Mouse (Mus musculus) myocyte (in vitro differentiated cells): ENCODE measurements around the gene Resp18. TPM values are rescaled to one million over a fixed set of nuclear protein-coding genes. Genes with fewer than 3 reads are reported as not detected.
A peak's percentile ranks its signal among the peaks of the same experiment; 100 is the strongest.

ENCODE experiments used
- H3K27me3 ChIP-seq: one replicate; pipeline ENCODE4 v1.6.1; 2011; ENCODE audit not compliant: control insufficient read depth, insufficient read depth, insufficient read length
- H3K36me3 ChIP-seq: one replicate; pipeline ENCODE4 v1.6.1; 2011; ENCODE audit not compliant: control insufficient read depth, insufficient read depth
- H3K4me2 ChIP-seq: one replicate; pipeline ENCODE4 v1.6.1; 2011; ENCODE audit warnings: low read depth, control low read depth
- H3K4me3 ChIP-seq: one replicate; pipeline ENCODE4 v1.5.1; 2011; ENCODE audit warnings: mild to moderate bottlenecking, control low read depth, moderate library complexity
- H3K79me2 ChIP-seq: one replicate; pipeline ENCODE4 v1.6.1; 2011; ENCODE audit not compliant: control insufficient read depth, insufficient read depth
- H3ac ChIP-seq: one replicate; pipeline ENCODE4 v1.6.1; 2011; ENCODE audit not compliant: control insufficient read depth, insufficient read length
- CEBPB ChIP-seq: IDR thresholded peaks from 2 replicates; pipeline ENCODE4 v1.6.1; 2011; ENCODE audit warnings: mild to moderate bottlenecking, moderate library complexity; ENCODE audit not compliant: poor library complexity, insufficient read depth, severe bottlenecking
- E2F4 ChIP-seq: IDR thresholded peaks from one replicate; pipeline ENCODE4 v1.6.1; 2011; ENCODE audit warnings: mild to moderate bottlenecking, control low read depth, moderate library complexity; ENCODE audit not compliant: insufficient read depth
- MAX ChIP-seq: IDR thresholded peaks from one replicate; pipeline ENCODE4 v1.6.1; 2011; ENCODE audit warnings: low read depth, mild to moderate bottlenecking, control low read depth
- MYOD1 ChIP-seq, 3 experiments: IDR thresholded peaks; one replicate each; pipeline ENCODE4 v1.6.1; 2011; ENCODE audit warnings: control low read depth in 2 of 3, low read depth in 2 of 3, mild to moderate bottlenecking in 2 of 3, moderate library complexity in 1 of 3; ENCODE audit not compliant: insufficient read length in 2 of 3, control insufficient read depth in 1 of 3
- MYOG ChIP-seq, 3 experiments: IDR thresholded peaks; one replicate each; pipeline ENCODE4 v1.6.1; 2011; ENCODE audit warnings: control low read depth in 2 of 3, low read depth in 2 of 3, mild to moderate bottlenecking in 2 of 3; ENCODE audit not compliant: insufficient read length in 2 of 3, control insufficient read depth in 1 of 3, insufficient read depth in 1 of 3
- POLR2A ChIP-seq: IDR thresholded peaks from one replicate; pipeline ENCODE4 v1.6.1; 2011; ENCODE audit warnings: low read depth, mild to moderate bottlenecking, control low read depth, moderate library complexity; ENCODE audit not compliant: insufficient read length
- POLR2AphosphoS2 ChIP-seq: IDR thresholded peaks from one replicate; pipeline ENCODE4 v1.6.1; 2011; ENCODE audit warnings: low read depth, control low read depth; ENCODE audit not compliant: insufficient read length
- REST ChIP-seq: IDR thresholded peaks from one replicate; pipeline ENCODE4 v1.6.1; 2011; ENCODE audit warnings: mild to moderate bottlenecking, control low read depth, moderate library complexity; ENCODE audit not compliant: insufficient read depth, insufficient read length
- SRF ChIP-seq: IDR thresholded peaks from one replicate; pipeline ENCODE4 v1.6.1; 2011; ENCODE audit warnings: low read depth; ENCODE audit not compliant: control insufficient read depth, insufficient read length
- TCF12 ChIP-seq: IDR thresholded peaks from one replicate; pipeline ENCODE4 v1.6.1; 2011; ENCODE audit warnings: mild to moderate bottlenecking, control low read depth; ENCODE audit not compliant: poor library complexity, insufficient read depth, severe bottlenecking
- TCF3 ChIP-seq: IDR thresholded peaks from one replicate; pipeline ENCODE4 v1.6.1; 2011; ENCODE audit warnings: low read depth, control low read depth; ENCODE audit not compliant: insufficient read length
- USF1 ChIP-seq: IDR thresholded peaks from one replicate; pipeline ENCODE4 v1.6.1; 2011; ENCODE audit warnings: low read depth, mild to moderate bottlenecking, control low read depth, moderate library complexity
- polyA plus RNA-seq: library from polyadenylated mRNA; unstranded; fragments of >200 nt; fragmentation: generic; extraction: Trizol; gene quantifications from one replicate; pipeline ENCODE4 v1.2.1, GENCODE M21; 2012; ENCODE audit warnings: missing spikeins

The Resp18 gene
- polyA plus RNA-seq, 1 experiment = not detected

GRCm38 (mm10) chr1:75247071-75247930 is 30.9 kb downstream of the Resp18 start:
- Histone ChIP-seq H3K4me3 (no peak overlapping the region), H3K36me3 (peaks cover 7% of the 10 kb centered on the region), H3K27me3 (no peaks in the 10 kb centered on the region), H3K79me2 (no peaks in the 10 kb centered on the region), H3K4me2 (peak overlapping the region; percentile 66), H3ac (no peak overlapping the region)
- no peak for TF ChIP-seq TCF12
- no peak for TF ChIP-seq MYOD1 (IDR thresholded peaks at IDR 0.05; ENCODE audit: control insufficient read depth in 1 of 3, insufficient read length in 2 of 3, low read depth in 2 of 3)
- TF ChIP-seq CEBPB = no peak
- no peak for TF ChIP-seq MAX
- no peak for TF ChIP-seq SRF
- TF ChIP-seq REST = no peak
- no peak for TF ChIP-seq USF1
- TF ChIP-seq MYOG (IDR thresholded peaks at IDR 0.05; ENCODE audit: control insufficient read depth in 1 of 3, insufficient read depth in 1 of 3, insufficient read length in 2 of 3, low read depth in 2 of 3) = no peak

- no peaks in the 10 kb centered on the region for H3K79me2 ChIP-seq
- TF ChIP-seq TCF12 = no peak
- TF ChIP-seq USF1 = no peak
- TF ChIP-seq MYOG (IDR thresholded peaks at IDR 0.05; ENCODE audit: control insufficient read depth in 1 of 3, insufficient read depth in 1 of 3, insufficient read length in 2 of 3, low read depth in 2 of 3) = no peak
- no peak for TF ChIP-seq TCF3
- TF ChIP-seq POLR2AphosphoS2 = no peak
- TF ChIP-seq POLR2A = no peak
- TF ChIP-seq MYOD1 (IDR thresholded peaks at IDR 0.05; ENCODE audit: control insufficient read depth in 1 of 3, insufficient read length in 2 of 3, low read depth in 2 of 3) = no peak
- TF ChIP-seq MAX = no peak
- TF ChIP-seq REST = no peak
- no peak for TF ChIP-seq CEBPB
- TF ChIP-seq SRF = no peak
- TF ChIP-seq E2F4 = no peak
- no peak overlapping the region for H3K4me3 ChIP-seq
- peaks cover 19% of the 10 kb centered on the region for H3K36me3 ChIP-seq
- no peak overlapping the region for H3K4me2 ChIP-seq
- no peaks in the 10 kb centered on the region for H3K27me3 ChIP-seq
- H3ac ChIP-seq = no peak overlapping the region
These were observed 33.4 kb downstream of the Resp18 start for GRCm38 (mm10) chr1:75244836-75245235.

- H3K79me2 ChIP-seq = no peaks in the 10 kb centered on the region
- H3K4me2 ChIP-seq = no peak overlapping the region
- no peak overlapping the region for H3K4me3 ChIP-seq
- no peaks in the 10 kb centered on the region for H3K27me3 ChIP-seq
- no peak for TF ChIP-seq TCF12
- TF ChIP-seq REST = no peak
- no peak for TF ChIP-seq MYOD1 (IDR thresholded peaks at IDR 0.05; ENCODE audit: control insufficient read depth in 1 of 3, insufficient read length in 2 of 3, low read depth in 2 of 3)
- no peak for TF ChIP-seq POLR2A
- no peak for TF ChIP-seq TCF3
- no peak for TF ChIP-seq SRF
- H3ac ChIP-seq = no peak overlapping the region
- H3K36me3 ChIP-seq = peaks cover 21% of the 10 kb centered on the region
These were observed 33.9 kb downstream of the Resp18 start for GRCm38 (mm10) chr1:75244175-75244826.

- Histone ChIP-seq H3K79me2 (no peaks in the 10 kb centered on the region), H3K4me2 (no peak overlapping the region), H3ac (no peak overlapping the region), H3K36me3 (peaks cover 21% of the 10 kb centered on the region), H3K4me3 (no peak overlapping the region), H3K27me3 (no peaks in the 10 kb centered on the region)
- TF ChIP-seq MYOG (IDR thresholded peaks at IDR 0.05; ENCODE audit: control insufficient read depth in 1 of 3, insufficient read depth in 1 of 3, insufficient read length in 2 of 3, low read depth in 2 of 3) (no peak), POLR2AphosphoS2 (no peak), TCF12 (no peak), SRF (no peak), TCF3 (no peak), REST (no peak)
These were observed 34.8 kb downstream of the Resp18 start for GRCm38 (mm10) chr1:75243411-75243810.

- no peak overlapping the region for H3K4me2 ChIP-seq
- peaks cover 21% of the 10 kb centered on the region for H3K36me3 ChIP-seq
- H3K79me2 ChIP-seq = peaks cover 11% of the 10 kb centered on the region
- H3K4me3 ChIP-seq = no peak overlapping the region
- no peak overlapping the region for H3ac ChIP-seq
- TF ChIP-seq POLR2AphosphoS2 (no peak), SRF (no peak), MYOD1 (IDR thresholded peaks at IDR 0.05; ENCODE audit: control insufficient read depth in 1 of 3, insufficient read length in 2 of 3, low read depth in 2 of 3) (no peak), POLR2A (no peak), CEBPB (no peak), TCF12 (no peak), MYOG (IDR thresholded peaks at IDR 0.05; ENCODE audit: control insufficient read depth in 1 of 3, insufficient read depth in 1 of 3, insufficient read length in 2 of 3, low read depth in 2 of 3) (no peak), USF1 (peak; percentile 43), MAX (no peak)
- no peaks in the 10 kb centered on the region for H3K27me3 ChIP-seq
These were observed 38.6 kb downstream of the Resp18 start for GRCm38 (mm10) chr1:75239591-75239990.
